Comparison of ENCODE assay signal across 13 mouse cellular contexts in the genomic region with DNA sequence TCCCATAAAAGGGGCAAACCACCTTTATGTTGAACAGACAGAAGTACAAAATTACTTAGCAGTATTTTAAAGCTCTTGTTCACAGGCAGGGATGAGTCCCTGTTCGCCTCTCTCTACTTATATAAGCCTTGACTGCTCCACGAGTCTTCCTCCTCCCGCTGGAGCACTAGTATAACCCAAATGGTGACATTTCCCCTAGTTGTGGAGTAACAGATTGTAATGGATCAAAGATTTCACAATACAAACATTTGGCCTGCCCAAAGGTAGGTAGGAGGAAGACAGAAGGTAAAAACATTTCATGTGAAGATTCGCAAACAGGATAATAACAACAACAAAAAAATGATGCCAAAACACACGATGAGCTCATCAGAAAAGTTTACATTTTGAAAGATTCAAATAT.
"Had no signal": no experiment of that assay in that cellular context is flagged by ENCODE, and none has a peak within 500 bp of the region (broad histone marks: within the 10 kb centered on the region; RNA-seq: fewer than 3 reads in every experiment).

No protein-coding gene starts in this region.

- H3K27me3 ChIP-seq: neural tube, embryonic 15.5 days had no signal

- H3K4me3 ChIP-seq: limb, embryonic 10.5 days; midbrain, embryonic 10.5 days; myocyte; neural tube, embryonic 15.5 days had no signal

- H3K4me1 ChIP-seq: limb, embryonic 10.5 days; midbrain, embryonic 10.5 days; neural tube, embryonic 15.5 days had no signal

- DNase-seq: kidney, postnatal 14 days; lung, adult 2 months; lung, postnatal 36 days; midbrain, embryonic 14.5 days; right cerebral cortex, adult 18-20 months; right cerebral cortex, postnatal 25 days; thymus, postnatal 14 days had no signal

- H3K36me3 ChIP-seq: limb, embryonic 10.5 days; midbrain, embryonic 10.5 days had no signal

- H3K27ac ChIP-seq: limb, embryonic 10.5 days; liver, embryonic 14.5 days; midbrain, embryonic 10.5 days; neural tube, embryonic 15.5 days; stomach, postnatal 0 days had no signal
